Mouse (Mus musculus) embryonic facial prominence, embryonic 12.5 days (tissue): ENCODE results near the gene Sptb. TPM values are rescaled to one million over a fixed set of nuclear protein-coding genes. Genes with fewer than 3 reads are reported as not detected.
A peak's percentile ranks its signal among the peaks of the same experiment; 100 is the strongest.

Experiments used
- ATAC-seq: fragments of 200-750 bp; cut with Nextera tagmentation; 2 replicates; pipeline ENCODE4 v1.8.0; 2017; ENCODE audit not compliant: insufficient number of reproducible peaks, insufficient read depth, low FRiP score, low TSS enrichment
- H3K27ac ChIP-seq: fragments of 300-500 bp; sonication (generic); 2 replicates; pipeline ENCODE4 v1.5.1; 2016; ENCODE audit warnings: mild to moderate bottlenecking
- H3K27me3 ChIP-seq: fragments of 300-500 bp; sonication (generic); 2 replicates; pipeline ENCODE4 v1.6.1; 2016; ENCODE audit warnings: mild to moderate bottlenecking, moderate library complexity
- H3K36me3 ChIP-seq: fragments of 300-500 bp; sonication (generic); 2 replicates; pipeline ENCODE4 v1.6.1; 2016; ENCODE audit warnings: mild to moderate bottlenecking
- H3K4me1 ChIP-seq: fragments of 300-500 bp; sonication (generic); 2 replicates; pipeline ENCODE4 v1.6.1; 2016
- H3K4me2 ChIP-seq: fragments of 300-500 bp; sonication (generic); replicated peaks from 2 replicates; pipeline ENCODE4 v1.6.1; 2016; ENCODE audit warnings: mild to moderate bottlenecking, moderate library complexity
- H3K4me3 ChIP-seq: fragments of 300-500 bp; sonication (generic); 2 replicates; pipeline ENCODE4 v1.5.1; 2016; ENCODE audit warnings: mild to moderate bottlenecking
- H3K9ac ChIP-seq: fragments of 300-500 bp; sonication (generic); 2 replicates; pipeline ENCODE4 v1.6.1; 2016; ENCODE audit warnings: mild to moderate bottlenecking, moderate library complexity
- H3K9me3 ChIP-seq: fragments of 300-500 bp; sonication (generic); 2 replicates; pipeline ENCODE4 v1.6.1; 2016; ENCODE audit warnings: mild to moderate bottlenecking, moderate library complexity
- WGBS: fragments of 180-500 bp; shearing (Covaris S2); methylation state at CpG from one replicate; pipeline ENCODE4 v1.1.7; 2016; 5-methylcytosine and 5-hydroxymethylcytosine counted together
- polyA plus RNA-seq: library from polyadenylated mRNA; unstranded; fragments of >200 nt; fragmentation: Nextera tagmentation; extraction: Ambion mirVana; gene quantifications from 2 replicates; pipeline ENCODE4 v1.2.1, GENCODE M21; 2016

Sptb gene
- 1.6 and 1.8 TPM in 2 replicates for polyA plus RNA-seq

DNA sequence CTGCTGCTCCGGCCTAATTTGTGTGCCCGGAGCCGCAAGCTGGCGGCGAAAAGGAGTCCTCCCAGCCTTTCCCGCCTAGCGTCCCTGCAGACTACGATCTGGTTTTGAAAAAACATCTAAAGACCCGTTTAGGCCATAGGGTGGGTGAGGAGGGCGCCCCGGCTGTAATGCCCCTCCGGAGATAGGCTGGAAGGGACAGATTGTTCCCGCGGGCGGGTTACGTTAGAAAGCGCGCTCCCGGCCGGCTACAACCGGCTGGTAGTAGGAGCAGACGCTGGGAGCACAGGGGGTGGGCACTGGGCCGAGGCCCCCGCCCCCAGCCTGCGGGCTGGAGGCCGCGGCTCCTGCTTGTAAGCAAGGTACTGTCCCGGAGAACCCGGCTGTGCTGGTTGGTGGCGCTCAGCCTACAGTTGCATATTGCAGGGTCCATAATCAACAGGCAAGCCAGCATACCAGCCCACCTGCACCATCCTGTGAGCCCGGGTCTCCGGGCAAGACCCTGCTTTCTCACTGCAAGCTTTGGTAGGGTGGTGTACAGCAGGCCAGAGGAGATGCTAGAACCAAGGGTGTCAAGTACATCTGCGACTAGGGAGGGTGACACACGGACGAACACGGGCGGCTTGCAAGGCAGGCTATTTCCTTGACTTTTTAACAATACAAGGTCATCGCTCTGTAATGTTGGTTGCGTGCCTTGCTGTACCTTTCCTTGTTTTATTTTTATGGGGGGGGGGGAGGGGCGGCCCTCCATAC is at the start of gene Sptb:
Gene Sptb (minus strand): TSS at position 197 of the 750 bp plus-strand sequence.
- Histone ChIP-seq H3K27ac (0 out of 2 replicates have a peak within 1 kb of the TSS, but pooled peaks have one; percentile 2), H3K9ac (peak within 1 kb of the TSS; percentile 47), H3K4me1 (peaks cover 13% of the 10 kb centered on the region), H3K9me3 (no peaks in the 10 kb centered on the region), H3K36me3 (no peaks in the 10 kb centered on the region), H3K4me3 (peak within 1 kb of the TSS; percentile 64), H3K27me3 (peaks cover 62% of the 10 kb centered on the region), H3K4me2 (peak within 1 kb of the TSS; percentile 100)
- WGBS = under 1% methylated on average over 40 of the region's 40 CpGs
- peak; percentile 72 for ATAC-seq

DNA sequence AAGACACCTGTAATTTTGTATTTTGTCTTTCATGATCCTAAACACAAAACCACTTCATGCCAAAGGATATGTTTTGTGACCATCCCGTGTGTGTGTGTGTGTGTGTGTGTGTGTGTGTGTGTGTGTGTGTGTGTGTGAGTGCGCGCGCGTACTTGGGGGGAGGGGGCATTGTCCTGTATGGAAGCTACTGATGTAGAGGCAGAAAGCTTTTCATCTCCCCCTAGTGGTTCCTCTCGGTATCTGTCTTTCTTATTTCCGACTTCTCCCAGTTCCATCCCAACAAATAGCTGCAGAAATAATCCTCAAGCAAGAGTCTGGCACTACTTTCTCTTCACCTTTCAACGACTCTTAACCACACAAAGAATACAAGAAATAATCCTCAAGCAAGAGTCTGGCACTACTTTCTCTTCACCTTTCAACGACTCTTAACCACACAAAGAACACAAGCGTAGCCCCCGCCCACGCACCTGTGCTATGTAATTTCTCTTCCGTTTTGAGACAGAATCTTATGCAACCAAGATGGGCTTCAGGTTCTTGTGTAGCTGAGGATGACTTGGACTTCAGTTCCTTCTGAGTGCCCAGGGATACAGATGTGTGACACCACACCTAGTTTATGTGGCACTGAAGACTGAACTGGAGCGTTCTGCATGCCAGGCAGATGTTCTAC is 42.4 kb upstream of the Sptb start:
- no peak overlapping the region for H3K4me2 ChIP-seq

DNA sequence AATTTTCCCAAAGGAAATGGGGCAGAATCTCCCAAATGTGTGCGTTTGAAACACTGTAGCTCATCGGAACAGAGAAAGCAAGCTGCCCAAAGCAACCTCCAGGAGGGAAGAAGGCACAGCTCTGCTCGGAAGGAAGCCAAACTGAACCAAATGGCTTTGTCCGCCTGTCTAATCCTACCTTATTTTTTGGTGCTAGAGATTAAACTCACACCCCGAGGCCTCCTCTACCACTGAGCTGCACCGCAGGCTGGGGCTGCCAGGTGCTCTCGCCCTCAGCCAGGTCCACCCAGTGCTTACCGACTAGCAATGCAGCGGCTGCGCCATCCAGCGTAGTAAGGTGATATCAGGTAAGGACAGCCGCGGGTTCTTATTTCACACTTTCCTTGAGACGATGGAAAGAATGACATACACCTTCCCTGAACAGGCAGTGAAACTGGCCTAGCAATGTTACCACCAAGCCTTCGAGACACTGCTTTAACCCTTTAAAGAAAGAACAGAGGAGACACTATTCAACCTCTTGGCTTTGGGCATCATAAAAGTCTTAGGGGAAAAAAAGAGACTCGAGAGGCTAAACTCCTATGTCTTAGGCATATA is 40.6 kb upstream of the Sptb start:
- Histone ChIP-seq H3K36me3 (no peaks in the 10 kb centered on the region), H3K4me2 (no peak overlapping the region), H3K9me3 (no peaks in the 10 kb centered on the region), H3K27ac (no peak overlapping the region), H3K27me3 (no peaks in the 10 kb centered on the region), H3K4me1 (no peaks in the 10 kb centered on the region), H3K9ac (no peak overlapping the region), H3K4me3 (no peak overlapping the region)
- no peak for ATAC-seq
- 75% methylated on average over 16 of the region's 16 CpGs for WGBS

More for the DNA sequence above, 42.4 kb upstream of the Sptb start:
- 40% methylated on average over 14 of the region's 14 CpGs for WGBS
- Histone ChIP-seq H3K36me3 (no peaks in the 10 kb centered on the region), H3K4me3 (no peak overlapping the region), H3K9ac (no peak overlapping the region), H3K27me3 (no peaks in the 10 kb centered on the region), H3K4me1 (no peaks in the 10 kb centered on the region), H3K9me3 (no peaks in the 10 kb centered on the region), H3K27ac (no peak overlapping the region)
- ATAC-seq = no peak

DNA sequence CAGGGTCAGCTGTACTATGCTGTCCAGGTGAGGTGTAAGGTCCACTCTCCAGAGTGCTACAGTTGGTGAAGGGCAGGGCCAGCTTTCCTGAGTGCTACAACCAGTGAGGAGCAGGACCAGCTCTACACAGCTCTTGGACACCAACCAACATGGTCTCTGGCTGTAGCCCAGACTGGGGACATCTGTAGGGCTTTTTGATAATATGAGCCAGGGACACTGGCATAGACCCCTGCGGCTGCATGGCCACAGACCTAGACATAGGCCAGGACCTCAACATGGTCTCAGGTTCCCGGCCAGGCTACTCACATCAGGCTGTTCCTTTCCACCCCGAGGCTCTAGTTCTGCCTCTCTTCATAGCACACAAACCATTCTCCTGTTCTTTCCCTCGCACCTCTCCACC is 17.6 kb upstream of the Sptb start:
- Histone ChIP-seq H3K36me3 (no peaks in the 10 kb centered on the region), H3K9ac (no peak overlapping the region), H3K4me2 (no peak overlapping the region), H3K27ac (no peak overlapping the region), H3K27me3 (no peaks in the 10 kb centered on the region), H3K4me3 (no peak overlapping the region), H3K4me1 (no peaks in the 10 kb centered on the region), H3K9me3 (no peaks in the 10 kb centered on the region)
- WGBS = 82% methylated on average over 4 of the region's 4 CpGs
- no peak for ATAC-seq

DNA sequence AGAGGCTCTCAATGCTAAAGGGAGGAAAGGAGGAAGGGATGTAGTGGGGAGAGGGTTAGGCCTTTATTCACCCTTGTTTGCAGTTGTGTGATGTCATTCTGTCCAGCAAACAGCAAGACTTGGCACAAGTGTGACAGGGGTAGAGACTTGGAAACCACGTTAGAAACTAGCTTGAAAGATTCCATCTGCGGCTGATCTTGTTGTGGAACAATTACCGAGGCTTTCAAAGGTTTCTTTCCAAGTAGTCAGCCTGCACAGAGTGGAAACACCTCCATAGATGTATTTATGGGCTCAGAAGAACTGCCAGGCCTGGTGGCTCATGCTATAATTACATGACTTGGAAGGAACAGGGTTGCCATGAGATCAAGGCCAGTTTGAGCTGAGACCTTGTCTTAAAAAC is 11.7 kb upstream of the Sptb start:
- Histone ChIP-seq H3K36me3 (no peaks in the 10 kb centered on the region), H3K27ac (no peak overlapping the region), H3K9me3 (no peaks in the 10 kb centered on the region), H3K4me2 (no peak overlapping the region), H3K4me3 (no peak overlapping the region), H3K27me3 (no peaks in the 10 kb centered on the region), H3K4me1 (no peaks in the 10 kb centered on the region), H3K9ac (no peak overlapping the region)
- no peak for ATAC-seq
- WGBS = 77% methylated on average over 3 of the region's 3 CpGs

DNA sequence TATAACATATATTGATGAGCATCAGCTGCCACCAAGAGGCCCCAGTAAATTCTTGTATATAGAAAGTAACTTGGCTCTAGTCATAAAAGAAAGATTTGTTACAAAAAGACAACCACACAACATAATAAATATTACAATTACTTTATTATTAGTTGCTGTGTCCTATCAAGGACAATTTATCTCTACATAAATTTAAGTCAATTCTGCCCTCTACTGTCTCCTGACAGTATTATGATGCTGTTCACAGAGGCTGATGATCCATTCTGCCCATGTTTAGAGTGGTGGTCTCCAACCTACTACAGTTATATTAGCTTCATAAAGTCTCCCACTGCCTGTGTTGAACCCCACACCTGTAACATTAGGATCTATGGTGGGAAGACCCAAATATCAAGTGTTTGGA is 10.2 kb upstream of the Sptb start:
- no peaks in the 10 kb centered on the region for H3K36me3 ChIP-seq
- no peak for ATAC-seq
- no peak overlapping the region for H3K4me3 ChIP-seq
- no peaks in the 10 kb centered on the region for H3K9me3 ChIP-seq
- no peaks in the 10 kb centered on the region for H3K27me3 ChIP-seq
- no peak overlapping the region for H3K4me2 ChIP-seq
- H3K4me1 ChIP-seq = no peaks in the 10 kb centered on the region
- no peak overlapping the region for H3K27ac ChIP-seq
- H3K9ac ChIP-seq = no peak overlapping the region

DNA sequence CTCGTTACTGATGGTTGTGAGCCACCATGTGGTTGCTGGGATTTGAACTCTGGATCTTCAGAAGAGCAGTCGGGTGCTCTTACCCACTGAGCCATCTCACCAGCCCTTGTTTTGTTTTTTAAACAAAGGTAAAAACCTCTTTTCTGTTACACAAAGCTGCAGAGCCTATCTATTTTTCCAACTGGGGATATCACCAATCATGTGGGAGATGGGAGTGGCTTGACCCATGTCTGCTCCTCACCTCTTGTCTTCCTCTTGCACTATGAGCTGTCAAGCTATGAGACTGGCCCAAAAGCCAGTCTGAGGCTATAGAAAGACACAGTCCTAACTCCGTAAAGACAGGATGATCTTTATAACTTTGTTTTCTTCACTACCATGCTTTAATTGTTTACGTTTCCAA is 8.0 kb upstream of the Sptb start:
- no peaks in the 10 kb centered on the region for H3K36me3 ChIP-seq
- H3K27ac ChIP-seq = no peak overlapping the region
- 85% methylated on average over 4 of the region's 4 CpGs for WGBS
- no peaks in the 10 kb centered on the region for H3K9me3 ChIP-seq
- no peaks in the 10 kb centered on the region for H3K4me1 ChIP-seq
- no peak overlapping the region for H3K4me3 ChIP-seq
- no peak overlapping the region for H3K9ac ChIP-seq
- ATAC-seq = no peak
- H3K4me2 ChIP-seq = no peak overlapping the region
- peaks cover 4% of the 10 kb centered on the region; the same call in 1 of the 2 replicates for H3K27me3 ChIP-seq

DNA sequence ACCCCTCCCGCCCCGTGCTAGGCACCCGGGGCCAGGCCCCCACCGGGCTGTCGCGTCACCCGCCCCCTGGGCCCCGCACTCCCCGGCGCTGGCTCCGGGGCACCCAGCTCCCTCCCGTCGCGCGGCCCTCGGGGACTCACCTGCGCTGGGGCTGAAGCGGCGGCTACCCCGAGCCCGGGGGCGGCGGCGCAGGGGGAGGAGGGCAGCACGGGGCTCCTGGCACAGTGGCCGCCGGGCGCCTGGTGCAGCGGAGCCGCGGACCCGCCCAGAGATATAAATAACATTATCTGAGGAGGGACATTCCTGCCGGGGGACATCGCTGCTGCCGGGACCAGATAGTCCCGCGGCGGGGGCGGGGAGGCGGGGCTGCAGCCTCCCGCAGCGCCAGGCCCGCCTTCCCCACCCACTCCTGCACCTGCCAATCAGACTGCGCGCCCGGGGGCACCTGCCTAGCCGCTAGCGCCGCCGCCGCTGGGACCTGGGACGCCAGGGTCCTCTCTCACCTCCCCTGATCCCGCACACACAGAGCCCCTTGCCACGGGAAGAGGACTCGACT is 474 bp downstream of the Sptb start:
- under 1% methylated on average over 48 of the region's 55 CpGs for WGBS
- Histone ChIP-seq H3K4me2 (peak overlapping the region; percentile 100), H3K36me3 (no peaks in the 10 kb centered on the region), H3K27ac (0 out of 2 replicates have a peak overlapping the region, but pooled peaks have one; percentile 2), H3K27me3 (peaks cover 62% of the 10 kb centered on the region), H3K4me1 (peaks cover 13% of the 10 kb centered on the region), H3K9me3 (no peaks in the 10 kb centered on the region), H3K9ac (peak overlapping the region; percentile 47), H3K4me3 (peak overlapping the region; percentile 64)
- peak; percentile 55; the same call in 1 of the 2 replicates for ATAC-seq

DNA sequence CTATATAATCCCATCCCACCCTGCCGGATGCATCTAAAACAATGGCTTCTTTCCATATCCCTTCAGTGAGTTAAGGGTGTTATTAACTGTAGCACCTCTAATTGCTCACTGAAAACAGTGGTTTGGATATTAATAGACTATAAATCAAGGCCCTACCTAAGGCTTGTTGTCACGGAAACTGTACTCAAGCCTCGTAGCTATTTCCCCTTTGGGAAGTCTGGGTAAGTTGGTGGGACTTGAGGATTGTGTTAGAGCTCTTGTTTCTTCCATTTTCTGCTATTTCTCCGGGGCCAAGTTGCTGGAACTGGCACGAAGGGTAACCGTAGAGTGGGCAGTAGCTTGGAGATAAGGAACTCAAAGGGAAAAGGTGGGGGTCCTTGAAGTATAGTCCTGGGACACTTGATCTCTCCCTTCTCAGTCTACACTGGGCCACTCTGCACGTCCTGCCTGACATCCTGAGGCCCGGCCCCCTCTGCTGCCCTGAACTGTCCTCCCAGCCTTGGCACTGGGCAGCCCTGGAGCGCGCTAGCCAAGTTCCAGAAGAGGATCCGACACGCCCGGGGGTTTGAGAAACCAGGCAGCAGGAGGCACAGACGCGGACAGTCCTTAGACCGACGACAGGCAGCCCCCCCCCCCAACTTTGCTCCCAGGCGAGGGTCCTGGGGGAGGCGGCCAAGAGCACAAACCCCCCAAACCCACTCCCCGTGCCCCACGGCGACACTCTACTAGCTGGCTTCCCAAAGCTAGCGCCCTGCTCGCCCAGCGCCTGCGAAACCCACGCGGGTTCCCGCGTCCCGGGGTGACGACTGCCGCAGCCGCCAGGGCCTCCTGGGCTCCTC is 1.2 kb downstream of the Sptb start:
- no peaks in the 10 kb centered on the region for H3K9me3 ChIP-seq
- 0 out of 2 replicates have a peak overlapping the region, but pooled peaks have one; percentile 2 for H3K27ac ChIP-seq
- 5% methylated on average over 34 of the region's 34 CpGs for WGBS
- H3K4me1 ChIP-seq = peaks cover 13% of the 10 kb centered on the region
- peak; percentile 37; the same call in 1 of the 2 replicates for ATAC-seq
- H3K9ac ChIP-seq = peak overlapping the region; percentile 47
- H3K27me3 ChIP-seq = peaks cover 65% of the 10 kb centered on the region
- peak overlapping the region; percentile 100 for H3K4me2 ChIP-seq
- peak overlapping the region; percentile 64 for H3K4me3 ChIP-seq
- H3K36me3 ChIP-seq = no peaks in the 10 kb centered on the region

DNA sequence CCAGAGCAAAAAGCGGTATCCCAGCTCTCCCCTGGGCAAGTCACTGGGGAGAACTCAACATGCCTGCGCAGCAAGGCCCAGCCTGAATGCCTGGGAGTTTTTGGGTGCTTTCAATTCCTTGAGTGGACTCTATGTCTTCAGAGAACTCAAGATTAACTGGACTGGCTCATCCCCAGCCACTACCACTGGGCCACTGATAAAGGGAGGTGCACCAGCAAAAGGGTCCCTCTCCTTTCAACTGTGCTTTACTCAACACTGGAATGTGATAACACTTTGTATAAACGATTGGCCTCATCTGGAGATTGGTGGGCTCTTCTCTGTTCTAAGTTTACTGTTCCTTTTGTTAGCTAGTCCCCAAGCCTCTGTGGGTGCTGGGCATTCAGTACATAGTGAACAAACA is 2.2 kb downstream of the Sptb start:
- peaks cover 59% of the 10 kb centered on the region for H3K27me3 ChIP-seq
- no peaks in the 10 kb centered on the region for H3K36me3 ChIP-seq
- peaks cover 13% of the 10 kb centered on the region for H3K4me1 ChIP-seq
- H3K27ac ChIP-seq = no peak overlapping the region
- no peaks in the 10 kb centered on the region for H3K9me3 ChIP-seq
- H3K9ac ChIP-seq = no peak overlapping the region
- no peak for ATAC-seq
- no peak overlapping the region for H3K4me2 ChIP-seq
- no peak overlapping the region for H3K4me3 ChIP-seq
- 74% methylated on average over 3 of the region's 3 CpGs for WGBS

DNA sequence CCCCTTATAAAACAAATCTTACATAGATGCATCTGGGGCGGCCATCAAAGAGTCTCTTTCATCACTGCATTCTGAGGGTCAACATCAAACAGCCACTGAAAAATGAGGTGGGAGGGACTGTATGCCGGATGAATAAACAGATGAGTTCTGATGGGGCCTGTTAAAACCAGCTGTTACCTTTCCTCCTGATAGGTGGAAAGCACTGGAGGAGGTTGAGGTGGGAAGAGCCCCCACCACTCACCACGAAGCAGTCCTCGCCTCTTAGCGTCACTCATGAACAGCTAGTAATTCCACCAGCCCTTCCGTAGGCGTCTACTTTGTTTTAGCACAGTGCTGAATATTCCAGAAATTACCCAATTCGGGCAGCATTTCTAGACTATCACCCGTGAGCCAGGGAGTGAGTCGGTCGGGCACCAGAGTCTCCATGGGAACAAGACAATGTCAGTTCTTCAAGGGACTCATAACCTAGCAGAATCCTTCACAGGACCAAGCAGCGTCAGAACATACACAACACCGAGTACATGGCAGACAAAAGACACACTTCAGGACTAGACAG is 13.9 kb downstream of the Sptb start:
- 85% methylated on average over 13 of the region's 13 CpGs for WGBS
- H3K4me1 ChIP-seq = peaks cover 7% of the 10 kb centered on the region; the same call in 1 of the 2 replicates
- H3K4me2 ChIP-seq = no peak overlapping the region
- H3K4me3 ChIP-seq = no peak overlapping the region
- H3K9ac ChIP-seq = no peak overlapping the region
- no peaks in the 10 kb centered on the region for H3K9me3 ChIP-seq
- H3K27me3 ChIP-seq = no peaks in the 10 kb centered on the region
- no peaks in the 10 kb centered on the region for H3K36me3 ChIP-seq
- no peak overlapping the region for H3K27ac ChIP-seq
- no peak for ATAC-seq
